Mouse (Mus musculus) lung, adult 2 months (tissue): ENCODE measurements around the gene Rwdd2b.

Experiments
- CTCF ChIP-seq: fragments of 200-500 bp; IDR thresholded peaks from 2 replicates; pipeline ENCODE4 v1.5.1; 2011; ENCODE audit warnings: mild to moderate bottlenecking, low read length, control low read depth; ENCODE audit not compliant: insufficient read depth
- POLR2A ChIP-seq: fragments of 200-500 bp; IDR thresholded peaks from 2 replicates; pipeline ENCODE4 v1.6.1; 2011; ENCODE audit warnings: low read depth, mild to moderate bottlenecking, control low read depth, low read length, borderline replicate concordance; ENCODE audit errors: extremely low read depth

DNA sequence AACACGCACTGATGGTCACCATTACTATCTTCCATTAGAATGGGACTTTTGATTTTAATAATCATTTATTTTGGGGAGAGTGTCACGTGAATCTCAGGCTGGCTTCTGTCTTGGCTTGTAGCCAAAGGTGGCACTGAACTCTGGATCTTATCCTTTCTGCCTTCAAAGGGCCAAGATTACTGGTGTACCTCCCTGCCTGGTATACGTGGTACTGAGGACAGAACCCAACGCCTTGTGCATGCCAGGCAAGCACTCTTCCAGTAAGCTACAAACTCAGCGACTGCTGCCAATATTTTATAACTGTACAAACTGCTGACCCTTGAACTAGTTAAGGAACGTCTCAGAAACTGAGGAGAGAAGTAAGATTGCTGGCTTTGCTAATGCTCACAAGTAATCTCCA, 5.4 kb downstream of the Rwdd2b start:
- TF ChIP-seq CTCF (no peak), POLR2A (no peak)
